Mouse (Mus musculus) neutrophil, adult 5-6 weeks (primary cell): ENCODE results near the gene Mmp21. TPM values are rescaled to one million over a fixed set of nuclear protein-coding genes. Genes with fewer than 3 reads are reported as not detected.
A peak's percentile ranks its signal among the peaks of the same experiment; 100 is the strongest.
"Not testable (repeated sequence)": the region's sequence is repeated elsewhere in the genome, so short reads cannot be mapped to it uniquely, and the experiment has no call there.

Experiments
- ATAC-seq: fragments of 151-379, 151-347 bp; 2 replicates; pipeline ENCODE4 v1.8.0; 2017; ENCODE audit warnings: mild to moderate bottlenecking, moderate TSS enrichment; ENCODE audit not compliant: insufficient number of reproducible peaks, poor library complexity, low FRiP score, severe bottlenecking; ENCODE audit errors: extremely low read depth
- total RNA-seq: library from RNA; stranded (forward); fragments of 200-1000 nt; gene quantifications from 2 replicates; pipeline ENCODE4 v1.2.3, GENCODE M21; 2017

Mmp21 gene
- not detected in 2 replicates for total RNA-seq

GRCm38 (mm10) chr7:133679961-133680360, at the start of gene Mmp21:
Gene Mmp21 (minus strand): TSS chr7:133680061.
- no peak for ATAC-seq

- no peak for ATAC-seq
These were observed 49.5 kb upstream of the Mmp21 start for GRCm38 (mm10) chr7:133729351-133729750.

- no peak for ATAC-seq
These were observed 47.2 kb upstream of the Mmp21 start for GRCm38 (mm10) chr7:133727027-133727426.

GRCm38 (mm10) chr7:133725571-133725970, 45.7 kb upstream of the Mmp21 start:
- ATAC-seq: no peak

DNA sequence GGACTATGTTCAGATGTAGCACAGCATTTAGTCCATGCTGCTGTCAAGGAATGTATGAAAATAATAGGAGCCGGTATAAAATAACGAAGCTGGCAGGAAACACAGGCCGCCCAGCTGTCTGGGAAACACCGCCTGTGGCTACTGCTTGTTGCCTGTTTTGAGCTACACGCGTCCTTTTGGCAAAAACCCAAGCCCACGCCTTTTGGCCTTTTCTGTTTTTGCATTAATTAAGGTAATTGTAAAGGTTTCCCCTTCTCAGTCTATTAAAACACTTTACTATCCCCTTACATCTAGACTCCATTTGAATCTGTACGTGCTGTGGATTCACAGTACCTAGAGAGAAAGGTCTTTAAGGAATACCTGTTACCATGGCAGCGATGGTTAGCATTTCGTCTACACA, 45.0 kb upstream of the Mmp21 start:
- ATAC-seq: no peak

DNA sequence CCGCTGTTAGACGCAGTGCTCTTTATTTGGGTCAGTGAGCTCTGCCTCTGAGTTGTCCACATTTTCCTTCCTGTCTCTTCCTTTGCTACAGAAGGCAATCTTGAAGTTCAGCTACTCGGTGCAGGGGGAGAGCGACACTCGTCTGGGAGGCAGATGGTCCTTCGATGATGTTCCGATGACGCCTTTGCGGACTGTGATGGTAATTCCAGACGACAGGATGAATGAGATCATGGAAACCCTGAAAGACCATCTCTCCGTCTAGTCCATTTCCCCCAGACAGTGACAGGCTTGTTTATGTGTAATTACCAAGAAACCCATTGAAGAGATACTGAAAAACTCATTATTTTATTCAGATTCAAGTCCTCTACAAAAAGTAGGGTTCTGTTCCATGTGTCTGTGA, 40.8 kb upstream of the Mmp21 start:
- ATAC-seq: no peak

GRCm38 (mm10) chr7:133718580-133718979, 38.7 kb upstream of the Mmp21 start:
- no peak for ATAC-seq

DNA sequence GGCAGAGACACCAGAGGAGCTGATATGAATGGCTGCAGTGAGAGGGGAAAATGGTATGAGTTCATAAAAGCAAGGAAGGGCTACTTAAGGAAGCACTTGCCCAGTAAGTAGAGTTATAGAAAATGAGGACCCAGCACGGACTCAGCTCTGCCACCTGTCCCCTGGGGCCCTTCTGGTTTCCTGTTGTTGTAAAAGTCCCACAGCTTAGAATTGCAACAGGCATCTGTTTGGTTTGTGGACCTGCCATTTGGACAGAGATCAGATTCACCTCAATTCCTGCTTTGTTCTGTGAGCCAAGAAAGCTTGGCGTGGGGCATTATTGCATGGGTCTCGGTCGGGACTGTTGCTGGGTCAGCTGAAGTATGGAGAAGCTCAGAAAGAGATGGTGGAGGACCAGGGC, 35.5 kb upstream of the Mmp21 start:
- ATAC-seq: peak; percentile 53; the same call in 1 of the 2 replicates

- ATAC-seq: no peak
These were observed 27.4 kb upstream of the Mmp21 start for GRCm38 (mm10) chr7:133707301-133707700.

- no peak for ATAC-seq
These were observed 24.0 kb upstream of the Mmp21 start for GRCm38 (mm10) chr7:133703906-133704305.

- ATAC-seq: no peak
These were observed 22.5 kb upstream of the Mmp21 start for GRCm38 (mm10) chr7:133702333-133702732.

DNA sequence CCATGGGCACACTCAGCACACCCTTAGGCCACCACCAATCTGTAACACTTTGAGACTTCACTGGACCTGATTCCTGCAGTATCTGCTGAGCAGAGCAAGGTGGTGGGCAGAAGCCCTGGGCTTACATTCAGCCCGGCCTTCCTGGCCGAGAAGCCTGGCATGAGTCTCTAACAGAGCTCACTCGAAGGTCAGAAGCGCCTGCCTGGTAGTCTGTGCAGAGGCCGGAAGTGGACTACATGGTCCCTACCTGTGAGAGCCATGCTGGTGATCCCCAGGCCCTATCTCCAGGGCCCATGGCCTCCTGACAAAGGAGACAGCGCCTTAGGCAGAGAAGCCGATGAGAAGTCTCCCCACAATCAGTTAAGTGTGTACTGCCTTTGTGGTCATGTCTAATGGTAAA, 21.5 kb upstream of the Mmp21 start:
- ATAC-seq: no peak

DNA sequence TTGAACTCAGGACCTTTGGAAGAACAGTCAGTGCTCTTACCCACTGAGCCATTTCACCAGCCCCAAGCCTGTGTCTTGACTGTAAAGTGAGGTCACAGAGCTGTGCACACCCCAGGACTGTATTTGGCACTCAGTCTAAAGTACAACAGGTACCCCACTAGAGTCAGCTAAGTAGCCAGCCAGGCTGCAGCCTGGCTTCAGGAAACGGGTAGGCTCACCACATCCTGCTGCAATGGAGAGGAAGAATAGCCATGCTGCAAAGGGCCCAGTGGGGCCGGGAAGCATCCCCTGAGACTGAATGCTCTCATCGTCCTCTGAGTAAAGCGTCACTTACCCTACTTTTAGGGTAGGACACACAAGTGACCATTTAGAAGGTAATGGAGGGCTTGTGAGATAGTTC, 20.0 kb upstream of the Mmp21 start:
- ATAC-seq: no peak

GRCm38 (mm10) chr7:133698021-133698709, 18.3 kb upstream of the Mmp21 start:
- no peak for ATAC-seq

DNA sequence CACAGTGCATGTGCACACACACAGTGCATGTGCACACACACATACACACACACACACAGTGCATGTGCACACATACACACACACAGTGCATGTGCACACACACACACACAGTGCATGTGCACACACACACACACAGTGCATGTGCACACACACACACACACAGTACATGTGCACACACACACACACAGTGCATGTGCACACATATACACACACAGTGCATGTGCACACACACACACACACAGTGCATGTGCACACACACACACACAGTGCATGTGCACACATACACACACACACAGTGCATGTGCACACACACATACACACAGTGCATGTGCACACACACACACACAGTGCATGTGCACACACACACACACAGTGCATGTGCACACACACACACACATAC, 5.8 kb upstream of the Mmp21 start:
- ATAC-seq: not testable (repeated sequence)

GRCm38 (mm10) chr7:133684701-133685100, 4.8 kb upstream of the Mmp21 start:
- ATAC-seq: no peak

- ATAC-seq: no peak
These were observed 4.2 kb upstream of the Mmp21 start for GRCm38 (mm10) chr7:133684110-133684509.

DNA sequence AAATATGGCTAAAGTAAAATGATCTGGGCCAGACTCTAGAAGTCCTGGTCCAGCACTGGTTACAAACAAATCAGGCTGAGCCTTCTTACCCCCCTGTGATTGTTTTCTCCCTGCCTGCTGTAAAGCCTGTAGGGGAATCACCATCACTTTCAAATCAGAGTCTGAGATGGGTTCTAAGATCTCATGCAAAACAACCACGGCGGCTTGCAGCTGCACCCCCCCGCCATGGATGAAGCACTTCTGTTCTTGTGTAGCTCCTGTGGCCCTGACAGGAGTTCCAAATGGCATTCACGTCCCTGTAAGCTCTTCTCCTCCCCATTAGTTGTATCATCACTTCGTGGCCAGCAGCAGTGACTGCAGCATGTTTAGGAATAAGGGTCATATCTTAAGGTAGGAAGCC, 3.8 kb upstream of the Mmp21 start:
- ATAC-seq: no peak

- no peak for ATAC-seq
These were observed 422 bp downstream of the Mmp21 start for GRCm38 (mm10) chr7:133679439-133679838.

GRCm38 (mm10) chr7:133678716-133679115, 1.1 kb downstream of the Mmp21 start:
- ATAC-seq: no peak

DNA sequence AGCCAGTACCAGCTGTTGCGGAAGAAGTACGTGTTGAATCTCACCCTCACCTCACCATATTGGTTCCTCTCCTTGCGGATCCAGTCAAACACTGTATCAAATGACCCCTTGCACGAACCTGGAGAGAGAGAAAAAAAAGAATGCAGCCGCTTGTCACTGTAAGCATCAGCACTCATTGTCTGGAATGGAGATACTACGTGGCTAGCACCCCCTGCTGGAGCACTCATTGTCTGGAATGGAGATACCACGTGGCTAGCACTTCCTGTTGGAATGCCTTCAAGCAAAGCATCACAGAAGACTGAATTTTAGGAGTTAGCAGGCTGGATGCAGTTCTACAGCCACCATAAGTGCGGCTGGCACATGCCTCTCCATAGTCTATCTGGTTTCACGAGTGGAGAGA, 3.9 kb downstream of the Mmp21 start:
- no peak for ATAC-seq
